Comparison of ENCODE assay signal across 16 mouse cellular contexts in genomic region chr9:29533556-29533955, GRCm38 (mm10).
A peak's percentile ranks its signal among the peaks of the same experiment; 100 is the strongest.
DNase-seq lines count a peak whose midpoint lies in the region; TF ChIP-seq lines count a peak whose summit lies in the region.
"Had no signal": no experiment of that assay in that cellular context is flagged by ENCODE, and none has a peak within 500 bp of the region (broad histone marks: within the 10 kb centered on the region; RNA-seq: fewer than 3 reads in every experiment).

No protein-coding gene starts in this region.

- H3K4me1 ChIP-seq in cerebellum, adult 2 months (ENCODE audit: control insufficient read depth, insufficient read depth, low read length) = peaks cover 36% of the 10 kb centered on the region
- H3K4me1 ChIP-seq: heart, embryonic 10.5 days had no signal

- H3K4me3 ChIP-seq in cerebellum, adult 2 months (replicated peaks; ENCODE audit: insufficient read depth, low read depth, low read length) = no peak overlapping the region
- H3K4me3 ChIP-seq: forebrain, embryonic 13.5 days; heart, embryonic 10.5 days; hindbrain, embryonic 12.5 days had no signal

- peak overlapping the region; percentile 95; the same call in 1 of the 2 replicates for H3K27ac ChIP-seq in cerebellum, adult 2 months (ENCODE audit: insufficient read depth, low read length)
- H3K27ac ChIP-seq: forebrain, embryonic 13.5 days; heart, embryonic 10.5 days; hindbrain, embryonic 12.5 days had no signal

- no peak for TF ChIP-seq CTCF in cerebellum, adult 2 months (IDR thresholded peaks at IDR 0.05; ENCODE audit: borderline replicate concordance, insufficient read depth, low read depth, low read length)

- WGBS in cerebellum, adult 2 months = 0% methylated on average over 1 of the region's 1 CpGs

- no peak for TF ChIP-seq POLR2A in cerebellum, adult 2 months (IDR thresholded peaks at IDR 0.05; ENCODE audit: borderline replicate concordance, insufficient read depth, low read length)

- H3K27me3 ChIP-seq in cerebellum, adult 2 months (ENCODE audit: control insufficient read depth, insufficient read depth, low read length) = no peaks in the 10 kb centered on the region
- H3K27me3 ChIP-seq: CH12.LX; forebrain, embryonic 13.5 days had no signal

- peak; percentile 63 to 64 for DNase-seq in cerebellum, adult 18-20 months
- DNase-seq in cerebellum, postnatal 4 days (ENCODE audit: low spot score in 2 of 2) = no peak
- peak; percentile 66 to 84 for DNase-seq in cerebellum, adult 2 months
- peak; percentile 71 for DNase-seq in cerebellum, adult 9-11 months
- DNase-seq in embryo, embryonic 10 days (ENCODE audit: low spot score) = no peak
- no peak for DNase-seq in thymus, postnatal 10 days (ENCODE audit: low spot score in 2 of 2)
- DNase-seq: adrenal gland, postnatal 14 days; forebrain, postnatal 0 days; gastrocnemius, postnatal 10 days; heart, adult 18-20 months; heart, postnatal 10 days; heart, postnatal 4 days had no signal

Comparison
In these comparisons a context has a peak if more than half of its experiments do, and no peak if none do; other contexts are left out.
1. DNase-seq: peak in cerebellum, adult 18-20 months (2 of 2), cerebellum, adult 2 months (2 of 2) and cerebellum, adult 9-11 months (single experiment); none in cerebellum, postnatal 4 days (0 of 2), embryo, embryonic 10 days (single experiment) and thymus, postnatal 10 days (0 of 2).